Mouse (Mus musculus): ENCODE measurements around the gene Foxp1. TPM values are rescaled to one million over a fixed set of nuclear protein-coding genes. Genes with fewer than 3 reads are reported as not detected.

The Foxp1 gene
- total RNA-seq, 2 experiments from 2014 or later: 21.9 to 35.8 TPM

- no peak for DNase-seq
Observed at GRCm38 (mm10) chr6:99020570-99021444, 501.7 kb downstream of the Foxp1 start.

- DNase-seq: no peak
Observed at GRCm38 (mm10) chr6:99019716-99020115, 502.8 kb downstream of the Foxp1 start.

GRCm38 (mm10) chr6:99019266-99019665 lies 503.3 kb downstream of the Foxp1 start:
- no peak for DNase-seq

DNA sequence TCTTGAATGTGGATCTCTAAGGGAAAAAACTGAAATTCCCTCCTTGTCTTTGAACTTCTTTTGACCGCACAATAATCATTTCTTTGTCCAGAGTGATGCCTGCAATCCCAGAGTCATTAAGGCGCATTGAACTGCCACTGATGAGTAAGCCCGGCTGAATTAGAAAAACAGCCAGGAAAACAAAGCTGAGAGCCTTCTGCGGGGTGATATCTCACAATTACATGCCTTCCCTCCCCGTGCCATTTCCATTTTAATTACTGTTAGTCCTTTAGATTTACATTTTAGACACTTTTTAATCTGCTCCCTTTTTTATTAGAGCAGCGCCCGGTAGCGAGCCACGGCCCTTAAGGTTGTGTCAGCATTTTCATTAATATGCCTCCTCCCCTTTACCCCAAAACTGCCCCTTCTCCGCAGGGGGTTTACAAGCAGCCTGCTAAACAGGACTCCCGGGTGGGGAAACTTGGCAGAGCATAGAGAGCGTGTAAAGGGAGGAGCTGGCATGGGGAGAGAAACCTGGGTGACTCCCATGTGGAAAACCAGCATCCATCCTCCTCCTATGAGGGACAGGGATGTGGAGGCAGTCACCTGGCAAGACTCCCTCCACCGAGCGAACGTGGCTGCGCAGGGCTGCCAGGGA lies 508.5 kb downstream of the Foxp1 start:
- DNase-seq: no peak

GRCm38 (mm10) chr6:99013119-99013865 lies 509.2 kb downstream of the Foxp1 start:
- no peak for DNase-seq

- no peak for DNase-seq
Observed at GRCm38 (mm10) chr6:99011895-99012584, 510.5 kb downstream of the Foxp1 start.

- DNase-seq: no peak
Observed at GRCm38 (mm10) chr6:99009771-99010170, 512.8 kb downstream of the Foxp1 start.

DNA sequence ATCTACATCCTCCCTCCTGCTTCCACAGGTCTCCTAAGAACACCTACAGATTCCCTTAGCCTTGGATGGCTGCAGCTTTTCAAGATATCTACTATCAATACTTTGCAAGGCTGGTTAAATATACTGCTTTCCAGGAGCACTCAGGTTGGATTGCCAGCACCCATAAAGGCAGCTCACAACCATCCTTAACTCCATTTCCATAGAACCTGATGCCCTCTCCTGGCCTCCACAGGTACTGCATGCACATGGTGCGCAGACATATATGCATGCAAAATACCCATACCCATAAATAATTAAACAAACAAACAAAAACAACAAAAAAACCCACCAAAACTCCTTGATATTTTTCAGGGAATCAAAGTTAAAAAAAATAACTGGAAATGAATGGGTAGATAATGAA lies 514.0 kb downstream of the Foxp1 start:
- no peak for DNase-seq

DNA sequence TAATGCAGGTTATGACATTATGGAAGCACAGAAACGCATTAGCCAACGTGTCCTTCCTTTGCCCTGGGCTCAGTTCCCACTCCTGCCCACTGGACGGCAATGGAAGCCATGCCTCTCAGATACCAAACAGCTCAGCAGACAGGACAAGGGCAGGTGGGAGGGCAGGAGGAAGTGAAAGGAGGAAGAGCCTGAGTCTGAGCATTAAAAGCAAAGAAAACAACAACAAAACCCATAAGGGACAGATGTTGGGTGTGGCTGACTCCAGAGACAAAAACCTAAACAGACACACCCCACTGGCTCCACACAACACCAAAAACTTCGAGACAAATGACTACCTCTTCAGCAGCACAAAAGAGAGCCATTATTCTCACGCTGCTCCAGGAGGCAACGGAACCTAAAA lies 515.0 kb downstream of the Foxp1 start:
- no peak for DNase-seq

- DNase-seq: no peak
Observed at GRCm38 (mm10) chr6:99004255-99004997, 518.1 kb downstream of the Foxp1 start.

GRCm38 (mm10) chr6:99003108-99003709 lies 519.3 kb downstream of the Foxp1 start:
- DNase-seq: no peak

- no peak for DNase-seq
Observed at GRCm38 (mm10) chr6:99001637-99002036, 520.9 kb downstream of the Foxp1 start.

- no peak for DNase-seq
Observed at GRCm38 (mm10) chr6:98998971-98999932, 523.3 kb downstream of the Foxp1 start.

GRCm38 (mm10) chr6:98997742-98998141 lies 524.8 kb downstream of the Foxp1 start:
- peak; percentile 57 for DNase-seq

DNA sequence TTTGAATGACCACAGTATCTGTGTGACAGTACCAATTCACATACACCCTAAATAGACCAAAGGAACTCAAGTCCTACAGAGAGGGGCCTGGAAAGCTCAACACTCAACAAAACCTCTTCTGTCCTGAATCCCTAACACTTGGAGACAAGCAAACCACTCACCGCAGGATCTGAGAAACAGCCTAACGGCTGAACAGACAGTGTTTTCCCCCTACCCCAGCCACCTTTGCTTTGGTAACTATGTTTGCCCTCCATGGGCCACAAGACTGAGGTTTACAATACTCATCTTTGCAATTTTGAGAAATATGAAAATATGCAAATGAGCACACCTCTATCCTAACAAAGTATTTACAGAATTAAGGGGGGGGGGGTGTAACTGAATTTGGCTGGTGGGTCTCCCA lies 525.7 kb downstream of the Foxp1 start:
- DNase-seq: no peak

DNA sequence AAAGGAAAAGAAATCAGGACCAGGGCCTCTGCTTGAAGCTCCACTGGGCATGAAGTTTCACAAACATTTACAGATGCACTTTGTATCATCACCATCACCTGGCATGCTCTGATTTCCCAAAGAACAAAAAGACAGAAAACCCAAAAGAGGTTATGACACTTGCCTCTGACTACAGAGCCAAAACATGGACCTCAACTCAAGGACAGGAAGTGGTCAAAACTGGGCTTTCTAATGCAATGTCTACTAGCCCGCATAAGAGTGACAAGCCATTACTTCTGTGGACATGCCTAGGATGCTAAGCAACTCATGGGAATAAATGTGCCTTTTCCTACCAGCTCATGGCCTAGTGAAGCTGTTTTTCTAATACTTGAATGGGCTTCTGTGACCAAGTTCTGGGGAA lies 526.2 kb downstream of the Foxp1 start:
- no peak for DNase-seq

- DNase-seq: no peak
Observed at GRCm38 (mm10) chr6:98995681-98996080, 526.8 kb downstream of the Foxp1 start.

DNA sequence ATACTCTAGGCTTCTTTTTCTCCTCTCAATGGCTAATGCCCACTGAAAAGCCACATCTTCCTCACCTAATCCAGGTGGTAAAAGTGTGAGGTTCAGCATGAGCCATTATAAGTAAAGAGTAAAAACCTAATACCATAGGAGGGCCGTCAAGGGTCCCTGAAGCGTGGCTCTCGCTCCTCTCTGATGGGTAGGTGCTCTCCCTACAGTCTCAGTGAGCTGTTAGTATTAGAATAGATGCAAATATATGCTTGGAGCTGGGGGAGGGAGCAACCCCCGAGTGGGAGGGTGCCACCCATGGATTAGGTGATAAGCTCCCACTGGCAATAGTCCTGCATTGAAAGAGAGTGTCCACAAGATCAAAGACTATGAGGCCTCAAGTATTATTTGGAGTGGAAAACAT lies 527.6 kb downstream of the Foxp1 start:
- no peak for DNase-seq

DNA sequence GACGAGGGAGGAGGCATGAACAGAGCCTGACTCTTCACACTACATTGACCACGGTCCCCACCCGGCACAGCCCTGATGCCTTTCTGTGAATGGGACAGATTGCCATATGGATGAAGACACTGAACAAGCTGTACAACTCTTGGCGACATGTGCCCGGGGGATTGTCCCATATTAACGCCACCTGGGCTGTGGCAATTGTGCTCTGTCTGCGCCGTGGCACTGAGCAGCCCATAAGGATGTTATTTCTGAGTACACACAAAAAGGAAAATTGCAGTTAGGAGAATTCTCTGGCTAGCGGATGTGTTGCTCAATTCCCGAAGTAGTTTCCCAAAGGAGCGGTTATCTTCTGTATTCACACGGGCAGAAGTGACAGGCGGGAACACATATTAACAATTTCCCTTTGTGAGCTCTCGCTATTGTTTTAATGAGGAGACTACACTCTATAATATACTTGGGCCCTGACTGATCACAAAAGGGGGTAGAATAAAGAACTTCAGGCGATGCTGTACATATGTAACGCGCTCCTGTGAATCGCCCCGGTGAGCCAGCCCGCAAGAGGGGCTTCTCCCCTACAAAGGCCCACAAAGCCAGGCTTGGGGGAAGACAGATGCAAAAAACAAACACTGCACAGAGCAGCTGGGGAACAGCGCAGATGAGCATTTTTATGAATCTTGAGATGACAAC lies 528.3 kb downstream of the Foxp1 start:
- DNase-seq: no peak

All from gastrocnemius, postnatal 10 days (tissue).